Mouse (Mus musculus): ENCODE data around the gene Tmem110.

Tmem110 gene

GRCm38 (mm10) chr14:30825476-30826131 lies at the start of gene Tmem110:
Gene Tmem110, plus strand, starts transcription at chr14:30825590.
- DNase-seq (ENCODE audit: low read depth, low spot score): peak; percentile 92

- DNase-seq (ENCODE audit: low read depth, low spot score): no peak
Measured at GRCm38 (mm10) chr14:30784614-30785013, 40.8 kb upstream of the Tmem110 start.

- no peak for DNase-seq (ENCODE audit: low read depth, low spot score)
Measured at GRCm38 (mm10) chr14:30789471-30789870, 35.9 kb upstream of the Tmem110 start.

GRCm38 (mm10) chr14:30792871-30793270 lies 32.5 kb upstream of the Tmem110 start:
- DNase-seq (ENCODE audit: low read depth, low spot score): no peak

- no peak for DNase-seq (ENCODE audit: low read depth, low spot score)
Measured at GRCm38 (mm10) chr14:30801756-30802155, 23.6 kb upstream of the Tmem110 start.

- no peak for DNase-seq (ENCODE audit: low read depth, low spot score)
Measured at GRCm38 (mm10) chr14:30821136-30821535, 4.3 kb upstream of the Tmem110 start.

GRCm38 (mm10) chr14:30824456-30824995 lies 864 bp upstream of the Tmem110 start:
- DNase-seq (ENCODE audit: low read depth, low spot score): no peak

- no peak for DNase-seq (ENCODE audit: low read depth, low spot score)
Measured at GRCm38 (mm10) chr14:30825021-30825475, 342 bp upstream of the Tmem110 start.

GRCm38 (mm10) chr14:30826174-30827140 lies 1.1 kb downstream of the Tmem110 start:
- DNase-seq (ENCODE audit: low read depth, low spot score): no peak

GRCm38 (mm10) chr14:30827480-30827879 lies 2.1 kb downstream of the Tmem110 start:
- no peak for DNase-seq (ENCODE audit: low read depth, low spot score)

- DNase-seq (ENCODE audit: low read depth, low spot score): no peak
Measured at GRCm38 (mm10) chr14:30828077-30828476, 2.7 kb downstream of the Tmem110 start.

- no peak for DNase-seq (ENCODE audit: low read depth, low spot score)
Measured at GRCm38 (mm10) chr14:30828635-30829460, 3.5 kb downstream of the Tmem110 start.

- no peak for DNase-seq (ENCODE audit: low read depth, low spot score)
Measured at GRCm38 (mm10) chr14:30837416-30837996, 12.1 kb downstream of the Tmem110 start.

GRCm38 (mm10) chr14:30843701-30844100 lies 18.3 kb downstream of the Tmem110 start:
- no peak for DNase-seq (ENCODE audit: low read depth, low spot score)

- no peak for DNase-seq (ENCODE audit: low read depth, low spot score)
Measured at GRCm38 (mm10) chr14:30850504-30850903, 25.1 kb downstream of the Tmem110 start.

GRCm38 (mm10) chr14:30852325-30852724 lies 26.9 kb downstream of the Tmem110 start:
- DNase-seq (ENCODE audit: low read depth, low spot score): peak; percentile 49

- no peak for DNase-seq (ENCODE audit: low read depth, low spot score)
Measured at GRCm38 (mm10) chr14:30855316-30855715, 29.9 kb downstream of the Tmem110 start.

GRCm38 (mm10) chr14:30856885-30857507 lies 31.6 kb downstream of the Tmem110 start:
- DNase-seq (ENCODE audit: low read depth, low spot score): no peak

GRCm38 (mm10) chr14:30857990-30858389 lies 32.6 kb downstream of the Tmem110 start:
- DNase-seq (ENCODE audit: low read depth, low spot score): peak; percentile 57

GRCm38 (mm10) chr14:30861421-30862125 lies 36.2 kb downstream of the Tmem110 start:
- DNase-seq (ENCODE audit: low read depth, low spot score): no peak
